Mouse (Mus musculus): ENCODE measurements around the gene Anapc15-ps.
"Not testable (repeated sequence)": the region's sequence is repeated elsewhere in the genome, so short reads cannot be mapped to it uniquely, and the experiment has no call there.

The Anapc15-ps gene

GRCm38 (mm10) chr10:95630726-95631345, 42.4 kb downstream of the Anapc15-ps start:
- DNase-seq (ENCODE audit: low spot score): no peak

GRCm38 (mm10) chr10:95630166-95630565, 43.1 kb downstream of the Anapc15-ps start:
- DNase-seq (ENCODE audit: low spot score): not testable (repeated sequence)

- DNase-seq (ENCODE audit: low spot score): no peak
These were observed 44.9 kb downstream of the Anapc15-ps start for GRCm38 (mm10) chr10:95628338-95628737.

- no peak for DNase-seq (ENCODE audit: low spot score)
These were observed 45.9 kb downstream of the Anapc15-ps start for GRCm38 (mm10) chr10:95627381-95627780.

GRCm38 (mm10) chr10:95625300-95625699, 48.0 kb downstream of the Anapc15-ps start:
- DNase-seq (ENCODE audit: low spot score): no peak

- peak; percentile 47 for DNase-seq (ENCODE audit: low spot score)
These were observed 49.2 kb downstream of the Anapc15-ps start for GRCm38 (mm10) chr10:95624007-95624406.

- DNase-seq (ENCODE audit: low spot score): no peak
These were observed 49.7 kb downstream of the Anapc15-ps start for GRCm38 (mm10) chr10:95623518-95623905.
